Mouse (Mus musculus) adrenal gland, postnatal 36 days (tissue): ENCODE results near the gene Trip11. TPM values are rescaled to one million over a fixed set of nuclear protein-coding genes. Genes with fewer than 3 reads are reported as not detected.
A peak's percentile ranks its signal among the peaks of the same experiment; 100 is the strongest.

Experiments
- DNase-seq, 2 experiments: peaks; one replicate each; pipeline ENCODE4 v3.0.0; 2021; ENCODE audit warnings: mixed read lengths in 1 of 2
- total RNA-seq, 2 experiments: library from RNA; stranded (reverse); gene quantifications; 2 replicates each; pipeline ENCODE4 v1.2.3; 2021

The Trip11 gene
- total RNA-seq, 2 experiments from 2014 or later = 36.9 to 39.9 TPM

DNA sequence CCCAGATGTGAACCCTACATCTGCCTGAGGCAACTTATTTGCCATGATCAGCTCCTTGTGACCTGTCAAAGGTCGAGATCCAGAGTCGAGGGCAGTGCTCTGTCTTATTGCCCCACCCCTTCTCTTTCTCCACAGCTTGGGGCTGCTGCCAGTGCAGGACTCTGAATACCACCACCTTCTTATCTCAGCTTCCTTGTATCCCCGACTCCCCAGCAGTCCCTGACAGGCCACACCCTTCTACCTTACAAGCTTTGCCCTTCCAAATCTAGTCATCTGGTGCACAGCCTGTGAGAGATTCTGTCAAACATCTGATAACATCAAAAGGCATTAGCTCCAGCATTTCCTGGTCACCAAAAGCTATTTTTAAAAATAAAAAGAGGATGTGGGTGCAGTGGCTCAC lies 91.5 kb downstream of the Trip11 start:
- no peak for DNase-seq

DNA sequence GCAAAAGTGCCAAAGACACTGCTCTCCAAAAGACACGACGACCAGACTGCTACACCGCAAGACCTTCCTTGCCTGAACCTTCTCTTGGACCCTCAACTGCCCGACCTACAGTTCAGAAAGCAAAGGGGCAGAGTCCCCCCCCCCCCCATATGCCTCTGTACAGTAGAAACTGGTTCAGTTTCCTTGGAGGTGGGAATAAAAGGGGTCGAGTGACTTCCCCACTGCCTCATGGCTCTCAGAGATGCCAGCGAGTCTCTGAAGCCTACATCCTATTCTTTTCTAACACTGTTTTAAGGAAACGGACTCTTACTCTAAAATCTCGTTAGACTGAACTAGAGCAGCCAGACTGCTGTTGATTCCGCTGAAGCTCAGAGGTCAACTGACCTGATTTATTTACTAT lies 93.5 kb downstream of the Trip11 start:
- DNase-seq = no peak

DNA sequence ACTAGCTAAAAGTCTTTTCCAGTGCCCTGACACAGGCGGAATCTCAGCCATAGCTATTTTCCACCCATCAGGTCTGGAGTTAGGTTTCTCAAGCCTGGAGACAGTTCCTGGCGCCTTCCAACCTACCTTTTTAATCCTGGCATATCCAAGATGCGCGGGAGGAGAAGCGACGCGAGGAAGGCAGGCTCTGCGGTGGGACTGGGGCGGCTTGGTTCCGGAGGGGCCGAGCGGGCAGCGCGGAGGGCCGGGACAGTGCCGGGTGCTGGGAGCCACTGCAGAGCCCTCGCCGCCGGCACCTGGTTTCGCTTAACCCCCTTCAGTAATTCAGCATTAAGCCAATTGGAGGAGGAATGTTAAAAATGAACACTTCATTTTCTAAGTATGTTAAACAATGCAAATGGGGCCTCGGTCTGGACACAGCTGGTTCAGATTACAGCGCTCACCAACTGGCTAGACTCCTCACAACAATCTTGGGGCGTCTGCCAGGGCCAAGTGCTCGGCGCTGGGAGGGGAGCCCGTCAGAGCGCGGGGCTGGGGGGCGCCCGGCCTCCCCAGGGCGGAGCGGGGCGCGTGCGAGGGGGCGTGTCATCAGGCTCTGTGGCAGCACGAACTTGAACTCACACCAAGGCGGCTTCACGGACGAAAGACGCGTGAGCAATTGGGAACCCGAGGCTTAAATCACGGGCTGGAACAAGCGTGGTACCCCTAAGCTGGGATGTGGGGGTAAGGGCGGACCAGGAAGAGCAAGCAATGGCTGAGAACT lies 94.3 kb downstream of the Trip11 start, which contains the start of gene Fbln5:
Fbln5 (minus strand) TSS at position 448 of the 763 bp plus-strand sequence.
- DNase-seq = peak; percentile 59 to 63

DNA sequence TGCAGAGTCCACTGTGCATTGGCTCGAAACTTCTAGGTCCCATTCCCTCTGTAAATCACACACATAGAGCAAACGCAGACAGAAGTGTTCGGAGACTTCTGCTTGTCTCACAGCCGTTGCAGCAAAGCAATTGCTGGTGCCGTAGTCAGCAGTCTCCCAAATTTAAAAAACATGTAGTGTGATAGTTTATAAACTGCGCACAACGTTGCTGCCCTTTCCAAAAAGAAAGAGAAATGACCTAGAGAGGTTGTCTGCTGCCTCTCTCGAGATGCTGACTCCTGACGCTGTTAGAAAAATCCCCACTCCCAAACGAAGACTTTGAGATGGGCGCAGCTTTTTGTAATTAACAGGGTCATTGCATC lies 94.8 kb downstream of the Trip11 start:
- no peak for DNase-seq

DNA sequence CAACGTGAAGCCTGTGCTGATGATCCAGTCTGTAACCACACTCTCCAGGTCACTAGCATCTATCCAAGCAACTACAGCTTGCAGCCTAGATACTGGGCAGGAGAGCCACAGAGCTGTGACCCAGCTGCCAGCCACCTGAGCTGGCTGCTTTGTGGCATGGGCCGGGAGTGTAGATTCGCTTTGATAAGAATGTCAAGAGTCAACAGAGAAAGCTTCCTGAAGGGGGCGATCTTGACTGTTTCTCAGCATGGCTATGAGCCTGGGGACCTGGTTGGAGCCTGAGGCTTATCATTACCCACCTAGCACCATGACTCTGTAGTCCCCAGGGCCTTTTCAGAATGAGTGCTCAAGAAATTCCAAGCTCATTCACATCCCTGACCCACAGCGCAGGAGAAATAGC lies 96.3 kb downstream of the Trip11 start:
- no peak for DNase-seq

DNA sequence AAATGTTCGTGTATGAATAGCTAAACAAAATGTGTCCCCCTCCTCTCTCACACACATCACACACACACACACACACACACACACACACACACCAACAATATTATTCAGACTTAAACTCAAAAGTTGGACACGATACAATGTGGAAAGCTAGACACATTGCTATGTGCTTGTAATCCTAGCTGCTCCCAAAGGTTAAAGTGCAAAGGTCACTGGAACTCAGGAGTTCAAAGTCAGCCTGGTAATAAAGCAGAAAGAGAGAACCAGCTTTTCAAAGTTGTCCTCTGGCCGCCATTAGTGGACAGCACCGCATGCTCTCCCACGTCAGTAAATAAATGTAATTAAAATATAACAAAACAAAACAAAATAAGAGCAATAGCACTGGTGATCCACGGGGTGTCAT lies 97.3 kb downstream of the Trip11 start:
- no peak for DNase-seq

DNA sequence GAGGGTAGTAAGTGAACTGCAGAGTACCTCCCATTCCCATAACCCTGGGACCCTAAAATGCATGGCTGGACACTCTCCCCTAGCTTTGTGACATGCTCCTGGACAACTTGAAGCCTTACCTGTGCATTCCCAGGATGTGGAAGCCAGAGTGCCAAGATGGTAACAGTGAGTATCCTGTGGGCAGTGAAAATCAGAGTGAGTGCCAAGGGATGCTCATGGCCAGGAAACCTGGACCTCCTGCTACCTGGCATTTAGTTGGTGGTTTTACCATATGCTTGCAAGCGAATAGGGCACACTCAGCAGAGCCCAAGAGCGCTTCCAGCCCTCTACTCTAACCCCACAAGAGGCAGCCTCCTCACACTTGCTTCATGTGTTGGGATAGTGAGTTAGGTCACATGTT lies 98.6 kb downstream of the Trip11 start:
- DNase-seq = no peak

DNA sequence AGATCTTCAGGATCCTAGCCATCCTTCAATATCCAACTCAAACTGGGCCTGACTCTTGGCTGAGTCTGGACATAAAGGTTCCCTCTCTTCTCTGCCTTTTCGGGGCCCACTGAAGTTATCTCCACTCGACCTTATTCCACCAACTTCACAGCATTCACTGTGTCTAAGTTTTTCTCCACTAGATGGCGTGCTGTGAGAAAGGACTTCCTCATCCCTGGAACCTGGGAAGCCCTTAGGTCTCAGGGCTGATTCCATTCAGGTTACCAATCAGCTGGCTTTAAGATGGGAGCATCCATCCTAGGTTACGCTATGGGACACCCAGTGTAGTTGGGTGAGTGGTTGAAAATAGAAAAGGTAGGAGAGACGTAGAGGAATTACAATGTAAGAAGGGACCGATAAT lies 101.9 kb downstream of the Trip11 start:
- peak in 1 of 2 experiments; percentile 39 for DNase-seq

DNA sequence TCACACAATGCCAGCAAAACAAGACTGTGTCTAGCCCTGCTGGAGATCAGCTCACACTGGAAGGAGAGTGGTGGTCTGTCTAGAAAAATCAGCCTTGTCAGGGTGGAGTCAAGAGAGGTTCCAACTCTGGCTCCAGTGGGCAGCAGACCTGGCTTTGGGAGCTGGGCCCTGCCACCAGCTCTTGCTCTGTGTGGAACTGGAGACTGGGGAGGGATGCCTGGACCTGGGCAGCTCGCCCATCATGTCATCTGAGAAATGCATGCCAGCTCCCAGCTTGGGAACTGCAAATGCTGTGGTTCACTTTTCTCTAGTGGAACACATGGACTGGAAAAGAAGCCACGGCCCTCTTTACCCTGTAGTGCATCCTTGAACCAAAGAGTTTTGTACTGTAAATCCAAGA lies 102.6 kb downstream of the Trip11 start:
- peak in 1 of 2 experiments; percentile 26 for DNase-seq

DNA sequence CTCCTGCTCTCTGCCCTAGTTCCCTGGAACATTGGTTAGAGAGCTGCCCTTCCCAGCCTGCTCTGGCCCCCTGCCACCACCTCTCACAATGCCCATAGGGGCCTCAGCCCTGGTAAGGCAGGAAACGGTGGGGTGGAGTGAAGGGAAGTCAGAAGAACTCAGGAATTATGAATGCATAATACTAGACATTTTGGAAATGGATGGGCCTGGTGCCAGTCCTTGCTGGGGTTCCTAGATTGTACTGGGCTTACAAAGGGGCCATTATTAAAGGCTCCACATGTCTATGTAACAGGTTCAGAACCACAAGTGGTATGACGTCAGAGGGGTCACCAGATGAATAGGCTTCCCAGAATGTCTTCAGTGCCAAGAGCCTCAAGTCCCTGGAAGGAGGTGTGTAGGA lies 105.7 kb downstream of the Trip11 start:
- peak; percentile 32 to 60 for DNase-seq

DNA sequence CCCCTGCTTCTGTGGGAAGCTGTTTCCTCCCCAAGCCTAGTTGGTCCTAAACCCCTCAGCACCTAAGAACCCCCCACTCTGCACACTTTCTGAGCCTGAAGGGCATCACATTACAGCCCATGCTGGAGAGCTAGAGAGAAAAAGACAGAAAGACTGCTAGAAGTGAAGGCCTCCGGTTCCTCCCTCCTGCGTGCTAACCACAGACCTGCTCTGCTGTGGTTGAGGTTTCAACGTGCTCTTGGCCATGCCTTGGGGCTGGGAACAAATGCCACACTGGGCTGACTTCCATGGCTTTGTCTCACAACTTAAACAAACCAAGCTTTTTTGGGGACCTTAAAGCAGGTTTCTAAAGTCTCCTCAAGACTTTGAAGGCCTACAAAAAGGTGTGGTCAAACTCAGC lies 110.6 kb downstream of the Trip11 start:
- no peak for DNase-seq

DNA sequence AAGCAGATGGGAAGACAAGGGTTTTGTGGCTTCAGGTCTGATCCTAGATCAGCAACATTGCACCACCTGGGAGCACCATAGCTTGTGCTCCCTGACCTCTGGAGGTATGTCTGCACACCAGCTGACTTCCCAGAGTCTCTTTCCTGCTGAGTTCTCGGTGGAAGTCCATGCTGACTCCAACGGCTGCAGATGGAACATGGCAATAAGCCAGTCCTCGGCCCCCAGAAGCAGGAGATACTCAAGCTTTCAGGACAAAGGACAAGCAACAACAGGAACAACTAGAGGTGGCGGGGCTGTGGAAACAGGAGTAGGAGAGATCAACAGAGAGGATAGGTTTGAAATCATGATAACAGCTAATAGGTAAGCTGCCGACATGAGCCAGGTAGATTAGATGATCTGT lies 111.3 kb downstream of the Trip11 start:
- no peak for DNase-seq

DNA sequence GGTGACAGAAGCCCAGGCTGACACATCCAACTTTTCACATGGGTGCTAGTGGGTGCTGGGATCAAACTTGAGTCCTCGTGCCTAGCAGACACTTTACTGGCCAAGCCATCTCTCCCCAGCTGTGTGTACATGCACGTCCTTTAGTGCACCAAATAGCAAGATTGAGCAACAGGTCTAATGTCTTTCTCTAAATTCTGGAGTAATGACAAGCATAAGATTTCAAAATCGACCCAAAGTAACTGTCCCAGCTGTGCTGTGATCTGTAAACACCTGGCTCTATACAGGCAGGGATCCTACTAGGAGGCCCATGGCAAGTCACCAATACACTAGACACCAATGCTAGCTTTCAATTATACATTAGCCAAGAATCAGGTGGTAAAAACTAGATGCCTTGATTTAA lies 112.0 kb downstream of the Trip11 start:
- DNase-seq = no peak

DNA sequence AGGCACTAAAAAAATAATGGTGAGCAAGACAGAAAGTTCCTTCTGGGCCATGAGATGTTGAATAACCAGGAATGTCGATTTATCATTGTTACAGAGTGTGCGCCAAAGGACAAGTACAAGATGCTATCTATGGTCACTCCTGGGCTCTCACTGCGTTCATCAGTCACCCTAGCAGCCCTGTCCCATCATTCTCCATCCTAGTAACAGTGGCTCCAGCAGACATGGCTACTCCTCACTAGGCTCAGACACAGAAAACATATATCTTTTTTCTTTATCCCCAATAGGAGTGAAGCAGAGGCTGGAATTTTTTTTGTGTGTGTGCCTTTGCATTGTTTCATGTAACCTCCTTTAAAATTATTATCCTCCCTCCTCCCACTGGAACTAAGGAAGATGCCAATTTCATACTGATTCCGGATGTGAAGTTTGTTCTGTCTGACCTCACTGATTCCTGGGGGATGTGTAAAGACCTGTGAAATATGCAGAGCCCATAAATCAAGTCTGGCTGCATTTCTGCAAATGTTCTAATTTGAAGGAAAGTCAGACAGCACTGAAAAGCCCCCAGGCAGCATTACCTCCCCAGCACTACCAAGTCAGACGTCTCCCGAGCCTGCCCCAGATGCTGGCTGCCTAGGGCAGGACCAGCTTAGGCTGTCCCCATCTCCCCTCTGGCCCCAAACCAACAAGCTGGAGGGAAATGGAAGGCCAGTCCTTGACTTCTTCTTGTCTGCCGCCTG lies 114.7 kb downstream of the Trip11 start:
- DNase-seq = no peak

DNA sequence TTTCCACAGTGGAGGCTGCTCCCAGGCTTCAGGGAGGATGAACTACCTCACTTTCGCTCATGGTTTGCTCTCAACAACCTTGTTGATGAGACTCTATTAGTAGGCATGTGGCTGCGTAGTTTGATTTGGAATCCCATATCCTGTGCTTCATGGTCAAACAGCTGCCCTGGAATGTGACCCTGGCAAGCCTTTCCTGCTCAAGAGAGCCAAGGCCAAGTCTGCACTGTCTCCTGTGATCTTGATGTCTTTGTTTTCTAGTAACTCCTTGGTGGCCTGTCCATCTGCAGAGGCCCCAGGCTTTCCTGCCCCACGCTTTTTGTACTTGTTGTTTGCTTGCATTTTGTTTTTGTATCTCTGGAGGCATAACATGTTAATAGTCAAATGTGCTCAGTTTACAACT lies 118.6 kb downstream of the Trip11 start:
- DNase-seq = peak; percentile 54 to 59

DNA sequence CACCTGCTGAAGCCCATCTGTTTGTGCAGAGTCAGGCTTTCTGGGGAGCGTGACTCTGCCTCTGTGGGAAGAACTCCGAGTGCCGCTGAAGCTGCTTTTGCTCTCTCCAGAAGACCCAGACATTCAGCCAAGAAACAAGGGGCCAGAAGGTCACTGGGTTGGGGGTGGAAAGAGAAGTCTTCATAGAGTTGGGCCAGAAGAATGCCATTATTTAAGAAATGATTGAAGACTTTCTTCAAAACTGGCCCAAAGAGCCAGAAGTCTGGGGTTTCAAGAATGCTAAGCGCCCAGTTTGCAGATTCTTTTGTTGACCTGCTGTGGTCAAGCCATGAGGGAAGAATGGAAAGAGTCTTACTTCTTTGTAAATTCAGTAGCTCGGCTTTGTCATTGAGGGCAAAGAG lies 119.8 kb downstream of the Trip11 start:
- peak; percentile 24 to 27 for DNase-seq

DNA sequence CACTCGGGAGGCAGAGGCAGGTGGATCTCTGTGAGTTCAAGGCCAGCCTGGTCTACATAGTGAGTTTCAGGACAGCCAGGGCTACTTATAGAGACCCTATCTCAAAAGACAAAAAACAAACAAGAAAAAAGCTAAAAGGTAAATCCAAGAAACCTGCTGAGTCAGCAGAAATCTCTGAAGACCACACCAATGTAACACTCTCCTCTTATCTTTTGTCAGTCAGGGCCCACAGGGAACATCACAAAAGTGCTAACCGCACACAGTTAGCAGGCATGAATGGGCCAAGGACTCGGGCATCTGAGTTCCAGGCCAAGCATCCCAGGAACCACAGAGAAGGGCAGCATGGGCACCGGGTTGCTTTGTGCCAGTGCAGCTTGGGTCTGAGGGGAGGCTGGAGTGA lies 120.4 kb downstream of the Trip11 start:
- no peak for DNase-seq

DNA sequence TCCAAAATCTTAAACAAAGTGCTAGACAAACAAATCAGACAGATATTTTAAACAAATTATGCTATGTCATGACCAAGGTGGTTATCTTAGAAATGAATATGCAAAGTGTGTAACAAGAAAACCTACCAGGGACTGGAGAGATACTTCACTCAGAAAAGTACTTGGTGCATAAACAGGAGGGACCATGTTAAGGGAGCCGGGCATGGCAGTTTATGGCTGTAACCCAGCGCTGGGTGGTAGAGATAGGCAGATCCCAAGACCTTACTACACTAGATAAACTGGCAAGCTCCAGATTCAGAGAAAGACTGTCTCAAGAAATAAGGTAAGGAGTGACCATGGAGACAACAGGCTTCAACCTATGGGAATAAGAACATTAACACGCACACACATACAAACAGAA lies 123.3 kb downstream of the Trip11 start:
- DNase-seq = no peak

DNA sequence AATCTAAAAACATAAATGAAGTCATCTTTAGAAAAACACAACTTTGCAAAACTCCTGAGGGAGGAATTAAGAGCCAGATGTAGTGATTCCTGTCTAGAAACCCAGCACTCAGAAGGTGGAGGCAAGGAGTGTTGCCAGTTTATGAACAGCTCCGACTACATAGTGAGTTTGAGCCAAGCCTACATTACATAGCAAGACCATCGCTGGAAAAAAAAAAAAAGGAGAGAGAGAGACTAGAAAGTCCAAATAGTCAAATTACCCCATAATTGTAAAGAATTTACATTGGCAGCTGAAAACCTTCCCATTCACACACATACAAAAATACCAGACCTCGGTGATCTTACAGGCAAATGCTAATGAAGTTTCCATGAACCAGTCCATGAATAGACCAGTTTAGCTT lies 123.8 kb downstream of the Trip11 start:
- DNase-seq = no peak
